Mouse (Mus musculus) lung, adult 2 months (tissue): Measurements from ENCODE around the gene Apod. TPM values are rescaled to one million over a fixed set of nuclear protein-coding genes. Genes with fewer than 3 reads are reported as not detected.
"Not testable (repeated sequence)": the region's sequence is repeated elsewhere in the genome, so short reads cannot be mapped to it uniquely, and the experiment has no call there.

Experiments
- DNase-seq: peaks from one replicate; pipeline ENCODE4 v3.0.0; 2022
- H3K4me1 ChIP-seq: fragments of 200-500 bp; 2 replicates; pipeline ENCODE4 v1.6.1; 2011; ENCODE audit warnings: low read length; ENCODE audit not compliant: control insufficient read depth, insufficient read depth
- H3K4me3 ChIP-seq: fragments of 200-500 bp; replicated peaks from 2 replicates; pipeline ENCODE3; 2011; ENCODE audit warnings: low read depth, mild to moderate bottlenecking, control low read depth, low read length; ENCODE audit errors: extremely low read depth
- CTCF ChIP-seq: fragments of 200-500 bp; IDR thresholded peaks from 2 replicates; pipeline ENCODE4 v1.5.1; 2011; ENCODE audit warnings: mild to moderate bottlenecking, low read length, control low read depth; ENCODE audit not compliant: insufficient read depth
- POLR2A ChIP-seq: fragments of 200-500 bp; IDR thresholded peaks from 2 replicates; pipeline ENCODE4 v1.6.1; 2011; ENCODE audit warnings: low read depth, mild to moderate bottlenecking, control low read depth, low read length, borderline replicate concordance; ENCODE audit errors: extremely low read depth
- WGBS: fragments of 180-500 bp; shearing (Covaris S2); methylation state at CpG from one replicate; pipeline ENCODE4 v1.1.7; 2018; 5-methylcytosine and 5-hydroxymethylcytosine counted together
- polyA plus RNA-seq: library from polyadenylated mRNA; depleted of rRNA; stranded (reverse); fragments of >200 nt; gene quantifications from 2 replicates; pipeline ENCODE4 v1.2.3, GENCODE M21; 2012

The Apod gene
- polyA plus RNA-seq, 1 experiment: 5.1 TPM

- Histone ChIP-seq H3K4me3 (no peak overlapping the region), H3K4me1 (no peaks in the 10 kb centered on the region; the same call in 1 of the 2 replicates)
- TF ChIP-seq CTCF (no peak), POLR2A (no peak)
- DNase-seq: no peak
- 75% methylated on average over 2 of the region's 2 CpGs for WGBS
These were observed 28.4 kb upstream of the Apod start for GRCm38 (mm10) chr16:31342966-31343365.

GRCm38 (mm10) chr16:31342556-31342955 is 27.9 kb upstream of the Apod start:
- TF ChIP-seq POLR2A: no peak
- no peak for TF ChIP-seq CTCF
- H3K4me3 ChIP-seq: no peak overlapping the region
- DNase-seq: no peak
- H3K4me1 ChIP-seq: no peaks in the 10 kb centered on the region; the same call in 1 of the 2 replicates
- WGBS: 38% methylated on average over 5 of the region's 5 CpGs

GRCm38 (mm10) chr16:31339332-31339731 is 24.7 kb upstream of the Apod start:
- H3K4me3 ChIP-seq: no peak overlapping the region
- 57% methylated on average over 5 of the region's 5 CpGs for WGBS
- H3K4me1 ChIP-seq: no peaks in the 10 kb centered on the region; the same call in 1 of the 2 replicates
- TF ChIP-seq POLR2A (no peak), CTCF (no peak)
- no peak for DNase-seq

GRCm38 (mm10) chr16:31337956-31338355 is 23.3 kb upstream of the Apod start:
- DNase-seq: no peak
- no peaks in the 10 kb centered on the region; the same call in 1 of the 2 replicates for H3K4me1 ChIP-seq
- TF ChIP-seq POLR2A (no peak), CTCF (no peak)
- H3K4me3 ChIP-seq: no peak overlapping the region
- WGBS: 57% methylated on average over 3 of the region's 3 CpGs

- Histone ChIP-seq H3K4me1 (peaks cover 2% of the 10 kb centered on the region), H3K4me3 (no peak overlapping the region)
- TF ChIP-seq POLR2A: no peak
- no peak for TF ChIP-seq CTCF
- DNase-seq: no peak
- 49% methylated on average over 5 of the region's 5 CpGs for WGBS
These were observed 20.2 kb upstream of the Apod start for GRCm38 (mm10) chr16:31334796-31335195.

- TF ChIP-seq CTCF (no peak), POLR2A (no peak)
- no peak for DNase-seq
- no peak overlapping the region for H3K4me3 ChIP-seq
- H3K4me1 ChIP-seq: peaks cover 2% of the 10 kb centered on the region
These were observed 18.0 kb upstream of the Apod start for GRCm38 (mm10) chr16:31332586-31332985.

- not testable (repeated sequence) for DNase-seq
These were observed 16.4 kb upstream of the Apod start for GRCm38 (mm10) chr16:31330970-31331369.

GRCm38 (mm10) chr16:31329668-31330067 is 15.1 kb upstream of the Apod start:
- peaks cover 11% of the 10 kb centered on the region for H3K4me1 ChIP-seq
- no peak overlapping the region for H3K4me3 ChIP-seq
- DNase-seq: no peak
- 71% methylated on average over 2 of the region's 2 CpGs for WGBS
- TF ChIP-seq POLR2A (no peak), CTCF (no peak)

More at GRCm38 (mm10) chr16:31330970-31331369, 16.4 kb upstream of the Apod start:
- peaks cover 11% of the 10 kb centered on the region for H3K4me1 ChIP-seq
- H3K4me3 ChIP-seq: not testable (repeated sequence)
- 56% methylated on average over 6 of the region's 6 CpGs for WGBS

- Histone ChIP-seq H3K4me3 (no peak overlapping the region), H3K4me1 (peaks cover 11% of the 10 kb centered on the region)
- WGBS: 89% methylated on average over 2 of the region's 2 CpGs
- TF ChIP-seq CTCF (no peak), POLR2A (no peak)
- DNase-seq: no peak
These were observed 13.3 kb upstream of the Apod start for GRCm38 (mm10) chr16:31327891-31328290.

- TF ChIP-seq POLR2A (no peak), CTCF (no peak)
- DNase-seq: no peak
- WGBS: 44% methylated on average over 8 of the region's 8 CpGs
- Histone ChIP-seq H3K4me3 (no peak overlapping the region), H3K4me1 (peaks cover 11% of the 10 kb centered on the region)
These were observed 12.8 kb upstream of the Apod start for GRCm38 (mm10) chr16:31327430-31327829.
